Mouse (Mus musculus): ENCODE results near the gene B4galnt2. TPM values are rescaled to one million over a fixed set of nuclear protein-coding genes. Genes with fewer than 3 reads are reported as not detected.

Gene B4galnt2
- total and polyA plus RNA-seq, 2 experiments from 2014 or later: not detected

GRCm38 (mm10) chr11:95857306-95857705 is 57.4 kb downstream of the B4galnt2 start:
- H3K9ac ChIP-seq (replicated peaks; ENCODE audit: low read length): no peak overlapping the region
- TF ChIP-seq CTCF (IDR thresholded peaks at IDR 0.05; ENCODE audit: low read depth): no peak
- no peaks in the 10 kb centered on the region for H3K9me3 ChIP-seq (ENCODE audit: low read length)
- H3K4me2 ChIP-seq (ENCODE audit: low read depth, low read length): peak overlapping the region; percentile 85; the same call in 1 of the 2 replicates
- no peaks in the 10 kb centered on the region for H3K27me3 ChIP-seq (ENCODE audit: insufficient read depth, low read length)
- no peak overlapping the region for H3K4me3 ChIP-seq (ENCODE audit: low read length)
- ATAC-seq (no peak), DNase-seq (ENCODE audit: low spot score) (peak; percentile 60)
- no peaks in the 10 kb centered on the region for H3K36me3 ChIP-seq (ENCODE audit: insufficient read depth, low read length)
- H3K27ac ChIP-seq: no peak overlapping the region
- peaks cover 8% of the 10 kb centered on the region; the same call in 1 of the 2 replicates for H3K4me1 ChIP-seq (ENCODE audit: insufficient read depth, low read length)
- 88% methylated on average over 4 of the region's 4 CpGs for WGBS

- Histone ChIP-seq H3K27ac (no peak overlapping the region), H3K4me3 (ENCODE audit: low read length) (no peak overlapping the region), H3K27me3 (ENCODE audit: insufficient read depth, low read length) (no peaks in the 10 kb centered on the region), H3K9ac (replicated peaks; ENCODE audit: low read length) (no peak overlapping the region), H3K4me1 (ENCODE audit: insufficient read depth, low read length) (peaks cover 8% of the 10 kb centered on the region; the same call in 1 of the 2 replicates), H3K36me3 (ENCODE audit: insufficient read depth, low read length) (no peaks in the 10 kb centered on the region), H3K4me2 (ENCODE audit: low read depth, low read length) (no peak overlapping the region), H3K9me3 (ENCODE audit: low read length) (no peaks in the 10 kb centered on the region)
- peak; percentile 49 for DNase-seq (ENCODE audit: low spot score)
- ATAC-seq: no peak
- 62% methylated on average over 5 of the region's 5 CpGs for WGBS
- TF ChIP-seq CTCF (IDR thresholded peaks at IDR 0.05; ENCODE audit: low read depth): peak; percentile 70
Measured at GRCm38 (mm10) chr11:95853684-95854083, 61.0 kb downstream of the B4galnt2 start.

- DNase-seq (ENCODE audit: low spot score): no peak
- 70% methylated on average over 2 of the region's 2 CpGs for WGBS
- Histone ChIP-seq H3K27ac (no peak overlapping the region), H3K9ac (replicated peaks; ENCODE audit: low read length) (no peak overlapping the region), H3K36me3 (ENCODE audit: insufficient read depth, low read length) (no peaks in the 10 kb centered on the region), H3K27me3 (ENCODE audit: insufficient read depth, low read length) (no peaks in the 10 kb centered on the region), H3K4me1 (ENCODE audit: insufficient read depth, low read length) (no peaks in the 10 kb centered on the region), H3K9me3 (ENCODE audit: low read length) (no peaks in the 10 kb centered on the region), H3K4me3 (ENCODE audit: low read length) (no peak overlapping the region), H3K4me2 (ENCODE audit: low read depth, low read length) (no peak overlapping the region)
- no peak for TF ChIP-seq CTCF (IDR thresholded peaks at IDR 0.05; ENCODE audit: low read depth)
- no peak for ATAC-seq
Measured at GRCm38 (mm10) chr11:95850898-95851297, 63.8 kb downstream of the B4galnt2 start.

GRCm38 (mm10) chr11:95844935-95845334 is 69.8 kb downstream of the B4galnt2 start:
- H3K4me3 ChIP-seq (ENCODE audit: low read length): no peak overlapping the region
- no peak for TF ChIP-seq CTCF (IDR thresholded peaks at IDR 0.05; ENCODE audit: low read depth)
- H3K4me2 ChIP-seq (ENCODE audit: low read depth, low read length): no peak overlapping the region
- H3K36me3 ChIP-seq (ENCODE audit: insufficient read depth, low read length): no peaks in the 10 kb centered on the region
- DNase-seq (ENCODE audit: low spot score): no peak
- ATAC-seq: no peak
- WGBS: 68% methylated on average over 4 of the region's 4 CpGs
- no peak overlapping the region for H3K27ac ChIP-seq
- H3K9me3 ChIP-seq (ENCODE audit: low read length): no peaks in the 10 kb centered on the region
- no peaks in the 10 kb centered on the region for H3K27me3 ChIP-seq (ENCODE audit: insufficient read depth, low read length)
- no peak overlapping the region for H3K9ac ChIP-seq (replicated peaks; ENCODE audit: low read length)
- no peaks in the 10 kb centered on the region for H3K4me1 ChIP-seq (ENCODE audit: insufficient read depth, low read length)

- whole genome bisulfite sequencing: 55% methylated on average over 6 of the region's 6 CpGs
- ATAC-seq (no peak), DNase-seq (ENCODE audit: low spot score) (no peak)
- TF ChIP-seq CTCF (IDR thresholded peaks at IDR 0.05; ENCODE audit: low read depth): no peak
- Histone ChIP-seq H3K4me3 (ENCODE audit: low read length) (no peak overlapping the region), H3K4me2 (ENCODE audit: low read depth, low read length) (no peak overlapping the region), H3K36me3 (ENCODE audit: insufficient read depth, low read length) (no peaks in the 10 kb centered on the region), H3K27ac (no peak overlapping the region), H3K9me3 (ENCODE audit: low read length) (no peaks in the 10 kb centered on the region), H3K27me3 (ENCODE audit: insufficient read depth, low read length) (no peaks in the 10 kb centered on the region), H3K4me1 (ENCODE audit: insufficient read depth, low read length) (no peaks in the 10 kb centered on the region), H3K9ac (replicated peaks; ENCODE audit: low read length) (no peak overlapping the region)
Measured at GRCm38 (mm10) chr11:95843421-95843950, 71.2 kb downstream of the B4galnt2 start.

GRCm38 (mm10) chr11:95842953-95843352 is 71.7 kb downstream of the B4galnt2 start:
- Histone ChIP-seq H3K27me3 (ENCODE audit: insufficient read depth, low read length) (no peaks in the 10 kb centered on the region), H3K36me3 (ENCODE audit: insufficient read depth, low read length) (no peaks in the 10 kb centered on the region), H3K4me3 (ENCODE audit: low read length) (no peak overlapping the region), H3K4me1 (ENCODE audit: insufficient read depth, low read length) (no peaks in the 10 kb centered on the region), H3K4me2 (ENCODE audit: low read depth, low read length) (no peak overlapping the region), H3K27ac (no peak overlapping the region), H3K9ac (replicated peaks; ENCODE audit: low read length) (no peak overlapping the region), H3K9me3 (ENCODE audit: low read length) (no peaks in the 10 kb centered on the region)
- ATAC-seq (no peak), DNase-seq (ENCODE audit: low spot score) (no peak)
- no peak for TF ChIP-seq CTCF (IDR thresholded peaks at IDR 0.05; ENCODE audit: low read depth)
- WGBS: 74% methylated on average over 5 of the region's 5 CpGs

- ATAC-seq (no peak), DNase-seq (ENCODE audit: low spot score) (no peak)
- 16% methylated on average over 11 of the region's 11 CpGs for WGBS
- H3K4me2 ChIP-seq (ENCODE audit: low read depth, low read length): peak within 1 kb of the TSS; percentile 2; the same call in 1 of the 2 replicates
- no peak for TF ChIP-seq CTCF (IDR thresholded peaks at IDR 0.05; ENCODE audit: low read depth)
- no peak within 1 kb of the TSS for H3K27ac ChIP-seq
- no peak within 1 kb of the TSS for H3K9ac ChIP-seq (replicated peaks; ENCODE audit: low read length)
- no peaks in the 10 kb centered on the region for H3K36me3 ChIP-seq (ENCODE audit: insufficient read depth, low read length)
- H3K9me3 ChIP-seq (ENCODE audit: low read length): no peaks in the 10 kb centered on the region
- no peak within 1 kb of the TSS for H3K4me3 ChIP-seq (ENCODE audit: low read length)
- H3K27me3 ChIP-seq (ENCODE audit: insufficient read depth, low read length): no peaks in the 10 kb centered on the region
- H3K4me1 ChIP-seq (ENCODE audit: insufficient read depth, low read length): no peaks in the 10 kb centered on the region
Measured at GRCm38 (mm10) chr11:95842074-95842681, 72.5 kb downstream of the B4galnt2 start, which contains the start of gene Abi3. Gene Abi3, minus strand, starts transcription at chr11:95842476.

All from hindbrain, postnatal 0 days (tissue).